Mouse (Mus musculus) forebrain, embryonic 14.5 days (tissue): ENCODE measurements around the gene Pcnt. TPM values are rescaled to one million over a fixed set of nuclear protein-coding genes. Genes with fewer than 3 reads are reported as not detected.

Source experiments
- ATAC-seq: fragments of 200-750 bp; cut with Nextera tagmentation; 2 replicates; pipeline ENCODE4 v1.8.0; 2017; ENCODE audit warnings: mild to moderate bottlenecking, moderate library complexity
- DNase-seq: peaks from one replicate; pipeline ENCODE4 v3.0.0-alpha.2; 2015; ENCODE audit warnings: low spot score
- H3K27ac ChIP-seq: fragments of 300-500 bp; sonication (generic); 2 replicates; pipeline ENCODE4 v1.5.1; 2014; ENCODE audit warnings: low read depth, mild to moderate bottlenecking, control low read depth, low read length, moderate library complexity
- H3K27me3 ChIP-seq: fragments of 300-500 bp; sonication (generic); replicated peaks from 2 replicates; pipeline ENCODE4 v1.6.1; 2014; ENCODE audit warnings: low read length, control low read depth, mixed read lengths; ENCODE audit not compliant: control insufficient read depth, insufficient read depth
- H3K36me3 ChIP-seq: fragments of 300-500 bp; sonication (generic); 2 replicates; pipeline ENCODE4 v1.6.1; 2014; ENCODE audit warnings: low read length, control low read depth; ENCODE audit not compliant: control insufficient read depth, insufficient read depth
- H3K4me1 ChIP-seq: fragments of 300-500 bp; sonication (generic); 2 replicates; pipeline ENCODE4 v1.6.1; 2014; ENCODE audit warnings: antibody characterized with exemption, low read length, control low read depth; ENCODE audit not compliant: control insufficient read depth, insufficient read depth
- H3K4me2 ChIP-seq: fragments of 300-500 bp; sonication (generic); 2 replicates; pipeline ENCODE4 v1.6.1; 2014; ENCODE audit warnings: mild to moderate bottlenecking, control low read depth, low read length
- H3K4me3 ChIP-seq: fragments of 300-500 bp; sonication (generic); 2 replicates; pipeline ENCODE4 v1.5.1; 2014; ENCODE audit warnings: low read depth, low read length, control low read depth
- H3K9ac ChIP-seq: fragments of 300-500 bp; sonication (generic); 2 replicates; pipeline ENCODE4 v1.6.1; 2014; ENCODE audit warnings: mild to moderate bottlenecking, low read length, control low read depth, moderate library complexity
- H3K9me3 ChIP-seq: fragments of 300-500 bp; sonication (generic); replicated peaks from 2 replicates; pipeline ENCODE4 v1.6.1; 2016; ENCODE audit warnings: low read length, control low read depth, mixed read lengths; ENCODE audit not compliant: control insufficient read depth
- WGBS: fragments of 180-500 bp; shearing (Covaris S2); extraction: QIAGEN DNeasy Blood & Tissue Kit; methylation state at CpG from one replicate; pipeline ENCODE4 v1.1.7; 2014; 5-methylcytosine and 5-hydroxymethylcytosine counted together
- polyA plus RNA-seq: library from polyadenylated mRNA; unstranded; fragments of >200 nt; fragmentation: Nextera tagmentation; extraction: Ambion mirVana; gene quantifications from 2 replicates; pipeline ENCODE4 v1.2.1, GENCODE M21; 2014

The Pcnt gene
- polyA plus RNA-seq, 1 experiment from 2014 or later, result 10.5 TPM

DNA sequence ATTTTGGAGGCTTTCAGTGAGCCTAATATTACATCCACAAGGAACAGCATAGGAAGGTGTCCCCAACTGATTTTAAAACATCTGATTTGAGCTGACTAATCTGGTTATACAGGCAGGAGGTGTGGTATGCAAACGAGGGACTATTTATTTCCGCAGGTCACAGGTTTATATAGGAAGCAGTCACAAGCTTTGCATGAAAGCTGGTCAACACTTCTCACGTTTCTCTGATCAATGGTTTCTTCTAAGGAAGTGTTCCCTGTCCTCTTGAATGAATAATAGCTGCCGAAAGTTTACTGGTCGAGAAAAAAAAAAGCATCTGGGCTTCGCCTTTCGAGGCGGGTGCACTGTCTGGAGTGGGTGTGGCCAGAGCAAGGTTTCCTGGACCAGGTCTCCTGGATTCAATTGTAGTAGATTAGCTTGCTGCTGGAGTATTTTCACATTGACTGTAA is 96.5 kb downstream of the Pcnt start:
- Histone ChIP-seq H3K9me3 (no peaks in the 10 kb centered on the region), H3K9ac (no peak overlapping the region; the same call in 1 of the 2 replicates), H3K4me1 (peaks cover 6% of the 10 kb centered on the region; the same call in 1 of the 2 replicates), H3K4me3 (no peak overlapping the region), H3K4me2 (peak overlapping the region; percentile 73), H3K36me3 (peaks cover 14% of the 10 kb centered on the region), H3K27ac (no peak overlapping the region), H3K27me3 (no peaks in the 10 kb centered on the region)
- WGBS, result 21% methylated on average over 8 of the region's 8 CpGs
- no peak for ATAC-seq
- no peak for DNase-seq

DNA sequence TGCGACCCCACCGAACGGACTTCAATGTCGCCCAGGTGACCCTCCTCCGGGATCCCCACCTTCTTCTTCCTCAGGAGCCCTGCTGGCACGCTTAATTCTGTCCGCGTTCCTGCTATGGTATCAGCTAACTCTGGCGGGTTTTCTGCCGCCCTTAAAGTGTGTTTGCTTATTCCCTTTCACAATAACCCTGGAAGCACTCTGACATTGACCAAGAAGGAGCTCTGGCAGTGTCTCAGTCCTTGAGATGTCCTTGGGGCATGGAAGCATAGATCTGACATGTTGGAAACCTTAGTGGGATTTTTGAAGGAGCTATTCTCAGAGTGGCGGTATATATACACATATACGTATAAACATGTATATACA is 97.1 kb downstream of the Pcnt start:
- H3K4me3 ChIP-seq, result peak overlapping the region; percentile 82
- 6% methylated on average over 12 of the region's 12 CpGs for WGBS
- no peaks in the 10 kb centered on the region for H3K9me3 ChIP-seq
- H3K27ac ChIP-seq, result peak overlapping the region; percentile 33; the same call in 1 of the 2 replicates
- peak overlapping the region; percentile 73 for H3K4me2 ChIP-seq
- peak overlapping the region; percentile 93 for H3K9ac ChIP-seq
- H3K27me3 ChIP-seq, result no peaks in the 10 kb centered on the region
- DNase-seq, result no peak
- peaks cover 9% of the 10 kb centered on the region for H3K36me3 ChIP-seq
- peaks cover 6% of the 10 kb centered on the region; the same call in 1 of the 2 replicates for H3K4me1 ChIP-seq
- no peak for ATAC-seq

DNA sequence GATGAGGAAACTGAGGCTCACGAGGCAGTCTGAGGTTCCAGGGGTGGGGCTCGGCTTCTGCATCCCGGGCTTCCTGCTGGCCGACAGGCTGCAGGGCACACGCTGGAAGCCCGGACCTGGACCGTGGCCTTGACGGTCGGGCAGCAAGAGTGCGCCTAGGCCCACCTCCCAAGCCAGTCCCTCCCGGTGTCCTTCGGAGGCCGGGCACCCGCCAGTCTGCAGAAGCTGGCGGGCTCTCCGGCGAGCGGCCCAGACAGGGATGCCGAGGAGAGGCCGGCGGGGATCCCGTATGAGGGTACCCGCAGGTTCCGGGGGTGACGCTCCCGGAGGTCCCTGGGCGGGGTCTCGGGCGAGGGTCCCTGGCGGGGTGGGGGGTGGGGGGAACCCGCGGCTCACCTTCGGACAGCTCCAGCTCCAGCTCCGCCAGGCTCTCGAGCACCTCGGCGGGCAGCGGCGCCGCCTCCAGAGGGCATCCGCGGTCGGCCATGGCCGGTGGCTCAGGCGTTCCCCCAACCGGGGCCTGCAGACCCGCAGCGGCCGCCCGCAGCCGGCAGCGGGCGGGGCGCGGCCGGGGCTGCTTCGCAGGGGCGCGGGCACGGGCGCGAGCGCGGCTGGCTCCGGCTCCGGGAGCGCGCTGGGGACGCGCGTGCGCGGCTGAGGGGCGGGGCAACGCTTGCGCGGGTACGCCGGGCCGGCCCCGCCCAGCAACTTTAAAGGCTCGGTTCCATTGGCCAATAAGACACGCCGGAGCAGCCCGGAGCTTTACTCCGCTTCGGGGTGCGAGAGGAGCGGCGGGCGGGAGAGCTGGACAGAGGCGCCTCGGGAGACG is 97.7 kb downstream of the Pcnt start, which contains the start of gene Dip2a:
TSS of gene Dip2a (minus strand) at position 581 of the 829 bp plus-strand sequence.
- peak within 1 kb of the TSS; percentile 82 for H3K4me3 ChIP-seq
- H3K27ac ChIP-seq, result peak within 1 kb of the TSS; percentile 86
- no peaks in the 10 kb centered on the region for H3K27me3 ChIP-seq
- H3K4me1 ChIP-seq, result peaks cover 6% of the 10 kb centered on the region; the same call in 1 of the 2 replicates
- H3K4me2 ChIP-seq, result peak within 1 kb of the TSS; percentile 73
- peak; percentile 96 for ATAC-seq
- H3K9ac ChIP-seq, result peak within 1 kb of the TSS; percentile 93
- H3K36me3 ChIP-seq, result peaks cover 3% of the 10 kb centered on the region
- H3K9me3 ChIP-seq, result no peaks in the 10 kb centered on the region
- WGBS, result under 1% methylated on average over 87 of the region's 94 CpGs
- peak; percentile 95 for DNase-seq

DNA sequence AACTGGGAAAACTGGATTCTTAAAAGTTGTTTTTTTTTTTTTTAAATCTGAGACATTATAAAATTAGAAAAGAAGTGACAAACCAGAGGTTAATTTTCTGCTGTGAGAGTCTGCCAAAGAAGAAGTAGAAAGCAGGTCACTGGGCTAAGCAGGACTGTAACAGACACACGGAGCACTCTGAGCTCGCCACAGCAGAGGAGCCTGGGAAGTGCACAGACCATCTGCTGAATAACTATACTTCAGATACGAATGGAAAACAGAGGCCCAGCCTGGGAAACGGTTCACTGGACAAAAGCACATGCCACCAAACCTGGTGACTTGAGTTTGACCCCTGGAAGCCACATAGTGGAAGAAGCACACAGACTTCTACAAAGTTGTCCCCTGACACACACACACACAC is 108.2 kb downstream of the Pcnt start:
- no peak overlapping the region for H3K4me2 ChIP-seq
- no peaks in the 10 kb centered on the region for H3K27me3 ChIP-seq
- no peaks in the 10 kb centered on the region for H3K9me3 ChIP-seq
- 0 out of 2 replicates have a peak, but pooled peaks cover 6% of the 10 kb centered on the region for H3K36me3 ChIP-seq
- H3K27ac ChIP-seq, result no peak overlapping the region
- 46% methylated on average over 4 of the region's 4 CpGs for WGBS
- no peak overlapping the region for H3K9ac ChIP-seq
- H3K4me3 ChIP-seq, result no peak overlapping the region
- ATAC-seq (no peak), DNase-seq (no peak)
- no peaks in the 10 kb centered on the region for H3K4me1 ChIP-seq

DNA sequence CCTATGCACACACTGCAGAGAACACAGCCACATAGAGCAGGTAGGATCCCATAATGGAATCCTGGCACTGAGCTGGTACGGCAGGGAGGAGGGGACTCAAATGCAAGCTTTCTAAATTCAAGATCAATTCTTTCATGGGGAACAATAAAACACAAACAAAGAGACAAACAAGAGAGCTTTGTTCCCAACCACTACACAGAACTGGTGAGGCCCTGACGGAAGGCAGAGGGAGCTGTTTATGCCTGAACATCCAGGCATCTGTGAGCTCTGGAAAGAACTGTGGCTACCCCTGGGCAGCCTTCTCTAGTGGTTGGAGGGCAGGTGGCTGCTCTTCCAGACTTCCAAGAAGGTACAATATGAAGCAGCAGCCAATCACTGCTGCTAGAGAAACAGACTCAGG is 110.5 kb downstream of the Pcnt start:
- Histone ChIP-seq H3K4me1 (no peaks in the 10 kb centered on the region), H3K36me3 (no peaks in the 10 kb centered on the region), H3K27ac (no peak overlapping the region), H3K4me3 (no peak overlapping the region), H3K9ac (no peak overlapping the region), H3K9me3 (no peaks in the 10 kb centered on the region), H3K27me3 (no peaks in the 10 kb centered on the region), H3K4me2 (no peak overlapping the region)
- DNase-seq, result no peak
- WGBS, result 26% methylated on average over 2 of the region's 2 CpGs
- no peak for ATAC-seq

DNA sequence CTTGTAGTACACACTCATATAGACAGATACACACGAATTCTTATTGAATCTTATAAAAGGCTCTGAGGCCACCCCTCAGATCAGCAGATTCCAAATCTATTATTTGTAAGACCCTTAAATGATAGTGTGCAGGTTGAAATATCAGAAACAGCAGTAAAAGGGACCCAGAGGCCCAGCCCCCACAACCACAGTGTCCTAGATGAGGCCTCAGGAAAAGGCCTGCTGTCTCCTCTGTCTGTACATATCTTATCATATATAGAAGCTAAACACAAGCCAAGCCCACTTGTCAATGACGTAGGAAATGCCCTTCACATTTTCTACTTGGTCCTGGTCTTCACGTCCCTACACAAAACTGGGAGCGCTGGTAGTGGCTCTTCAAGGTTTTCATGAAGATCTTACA is 113.5 kb downstream of the Pcnt start:
- no peak for ATAC-seq
- Histone ChIP-seq H3K4me1 (no peaks in the 10 kb centered on the region), H3K9me3 (no peaks in the 10 kb centered on the region), H3K9ac (no peak overlapping the region), H3K27ac (no peak overlapping the region), H3K36me3 (no peaks in the 10 kb centered on the region), H3K4me3 (no peak overlapping the region), H3K27me3 (no peaks in the 10 kb centered on the region), H3K4me2 (no peak overlapping the region)
- WGBS, result 88% methylated on average over 4 of the region's 4 CpGs
- DNase-seq, result no peak

DNA sequence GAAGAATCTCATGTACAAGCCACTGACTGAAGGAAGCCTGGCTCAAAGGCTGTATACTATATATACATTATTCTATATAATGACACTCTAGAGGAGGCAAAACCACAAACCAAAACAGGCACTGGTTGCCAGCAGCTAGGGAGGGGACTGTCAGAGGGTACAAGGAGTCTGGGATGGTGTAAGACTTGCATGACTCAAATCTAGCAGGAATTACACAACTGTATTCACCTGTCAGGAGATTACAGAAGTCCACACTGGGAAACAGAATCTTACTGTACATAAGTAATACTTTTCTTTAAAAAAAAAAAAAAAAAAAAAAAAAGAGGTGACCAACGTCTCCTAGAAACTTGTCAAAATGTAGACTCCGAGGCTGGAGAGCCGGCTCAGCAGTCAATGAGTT is 114.0 kb downstream of the Pcnt start:
- H3K9me3 ChIP-seq, result no peaks in the 10 kb centered on the region
- ATAC-seq (no peak), DNase-seq (no peak)
- WGBS, result 95% methylated on average over 3 of the region's 3 CpGs
- H3K9ac ChIP-seq, result no peak overlapping the region
- H3K4me2 ChIP-seq, result no peak overlapping the region
- no peak overlapping the region for H3K27ac ChIP-seq
- no peaks in the 10 kb centered on the region for H3K36me3 ChIP-seq
- no peaks in the 10 kb centered on the region for H3K27me3 ChIP-seq
- H3K4me3 ChIP-seq, result no peak overlapping the region
- H3K4me1 ChIP-seq, result no peaks in the 10 kb centered on the region

DNA sequence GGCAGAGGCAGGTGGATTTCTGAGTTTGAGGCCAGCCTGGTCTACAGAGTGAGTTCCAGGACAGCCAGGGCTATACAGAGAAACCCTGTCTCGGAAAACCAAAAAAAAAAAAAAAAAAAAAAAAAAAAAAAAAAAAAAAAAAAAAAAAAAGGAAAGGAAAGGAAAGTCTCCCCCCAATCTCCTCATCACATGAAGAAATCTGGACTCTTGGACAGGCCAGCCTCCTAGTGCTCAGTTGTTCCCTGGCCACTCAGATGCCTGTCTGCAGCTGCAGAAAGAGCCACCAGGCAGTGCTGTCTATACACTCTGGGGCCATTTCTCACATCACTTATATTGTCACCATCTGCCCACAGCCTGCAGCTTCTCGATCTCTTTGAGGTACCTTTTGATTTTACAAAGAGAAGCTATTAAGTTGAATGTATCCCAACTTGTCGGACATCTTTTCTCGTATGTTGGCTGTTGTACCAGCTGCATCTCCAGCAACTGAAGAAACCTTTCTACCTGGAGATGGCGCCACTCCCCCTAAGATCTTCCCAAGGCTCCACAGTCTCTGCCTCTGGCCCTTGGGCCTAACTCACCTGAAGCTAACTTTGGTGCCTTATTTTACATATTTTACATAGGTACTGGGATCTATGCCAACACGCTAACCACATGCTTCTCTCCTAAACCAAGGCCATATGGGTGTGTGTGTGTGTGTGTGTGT is 116.1 kb downstream of the Pcnt start:
- Histone ChIP-seq H3K9ac (no peak overlapping the region), H3K9me3 (no peaks in the 10 kb centered on the region), H3K4me2 (no peak overlapping the region), H3K27me3 (no peaks in the 10 kb centered on the region), H3K27ac (no peak overlapping the region), H3K36me3 (no peaks in the 10 kb centered on the region), H3K4me3 (no peak overlapping the region), H3K4me1 (no peaks in the 10 kb centered on the region)
- WGBS, result 71% methylated on average over 6 of the region's 6 CpGs
- DNase-seq, result peak; percentile 33
- ATAC-seq, result no peak

DNA sequence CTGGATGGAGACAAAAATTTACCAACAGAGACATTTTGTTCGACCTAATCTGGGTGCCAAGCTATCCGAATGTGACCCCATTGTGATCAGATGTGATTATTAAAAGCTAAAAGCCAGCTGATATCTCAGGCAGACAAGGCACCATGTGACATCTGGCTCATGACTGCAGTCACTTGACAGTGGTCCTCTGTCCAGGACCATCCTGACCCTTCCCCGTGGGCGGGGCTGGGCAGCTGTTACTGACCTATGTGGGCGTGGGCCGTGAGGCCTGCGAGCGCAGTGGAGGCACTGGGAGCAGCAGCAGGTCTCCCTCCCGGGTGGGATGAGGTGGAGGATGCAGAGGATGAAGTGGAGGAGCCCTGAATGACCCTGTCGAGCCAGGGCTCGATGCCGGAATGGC is 125.0 kb downstream of the Pcnt start:
- Histone ChIP-seq H3K27ac (no peak overlapping the region), H3K4me2 (no peak overlapping the region), H3K9me3 (no peaks in the 10 kb centered on the region), H3K9ac (no peak overlapping the region), H3K4me3 (no peak overlapping the region), H3K36me3 (peaks cover 39% of the 10 kb centered on the region), H3K4me1 (no peaks in the 10 kb centered on the region), H3K27me3 (no peaks in the 10 kb centered on the region)
- 90% methylated on average over 12 of the region's 12 CpGs for WGBS
- no peak for ATAC-seq
- DNase-seq, result no peak
